Mouse (Mus musculus) adrenal gland, postnatal 25 days (tissue): ENCODE results near the gene Creb1. TPM values are rescaled to one million over a fixed set of nuclear protein-coding genes. Genes with fewer than 3 reads are reported as not detected.

ENCODE experiments used
- DNase-seq: peaks from one replicate; pipeline ENCODE4 v3.0.0; 2021; ENCODE audit warnings: mixed read lengths
- long read RNA-seq: library from polyadenylated mRNA; stranded (forward); transcript quantifications from one replicate; pipeline ENCODE4 v2.0.0, GENCODE M21; 2021
- total RNA-seq: library from RNA; stranded (reverse); gene quantifications from 2 replicates; pipeline ENCODE4 v1.2.3, GENCODE M21; 2021

Gene Creb1
- total RNA-seq, result 42.5 and 54.2 TPM in 2 replicates
- long read RNA-seq, partial matches to known transcripts, result 2 of 12 reads
- long read RNA-seq, other reads (novel, unspliced or antisense), result 9 of 12 reads

GRCm38 (mm10) chr1:64532589-64533470 lies at the start of gene Creb1:
Creb1 (plus strand) TSS chr1:64532645.
- DNase-seq, result peak; percentile 99

GRCm38 (mm10) chr1:64488521-64489029 lies 43.9 kb upstream of the Creb1 start:
- no peak for DNase-seq

GRCm38 (mm10) chr1:64496803-64497202 lies 35.6 kb upstream of the Creb1 start:
- DNase-seq, result no peak

GRCm38 (mm10) chr1:64501382-64502140 lies 30.9 kb upstream of the Creb1 start:
- no peak for DNase-seq

- DNase-seq, result no peak
Observed at GRCm38 (mm10) chr1:64508479-64509096, 23.9 kb upstream of the Creb1 start.

- no peak for DNase-seq
Observed at GRCm38 (mm10) chr1:64509678-64510077, 22.8 kb upstream of the Creb1 start.

GRCm38 (mm10) chr1:64514184-64514583 lies 18.3 kb upstream of the Creb1 start:
- no peak for DNase-seq

GRCm38 (mm10) chr1:64516593-64516992 lies 15.9 kb upstream of the Creb1 start:
- no peak for DNase-seq

- no peak for DNase-seq
Observed at GRCm38 (mm10) chr1:64518480-64518879, 14.0 kb upstream of the Creb1 start.

- DNase-seq, result no peak
Observed at GRCm38 (mm10) chr1:64519345-64519744, 13.1 kb upstream of the Creb1 start.

- DNase-seq, result no peak
Observed at GRCm38 (mm10) chr1:64519901-64520300, 12.5 kb upstream of the Creb1 start.

GRCm38 (mm10) chr1:64521734-64522133 lies 10.7 kb upstream of the Creb1 start:
- no peak for DNase-seq

- no peak for DNase-seq
Observed at GRCm38 (mm10) chr1:64522637-64523036, 9.8 kb upstream of the Creb1 start.

- DNase-seq, result no peak
Observed at GRCm38 (mm10) chr1:64523117-64523516, 9.3 kb upstream of the Creb1 start.

GRCm38 (mm10) chr1:64524661-64525060 lies 7.8 kb upstream of the Creb1 start:
- no peak for DNase-seq

GRCm38 (mm10) chr1:64527626-64528025 lies 4.8 kb upstream of the Creb1 start:
- no peak for DNase-seq

- DNase-seq, result no peak
Observed at GRCm38 (mm10) chr1:64529781-64530315, 2.6 kb upstream of the Creb1 start.

GRCm38 (mm10) chr1:64531548-64531947 lies 897 bp upstream of the Creb1 start:
- no peak for DNase-seq

GRCm38 (mm10) chr1:64532067-64532523 lies 350 bp upstream of the Creb1 start:
- DNase-seq, result no peak

- DNase-seq, result peak; percentile 54
Observed at GRCm38 (mm10) chr1:64533471-64534443, 1.3 kb downstream of the Creb1 start.

GRCm38 (mm10) chr1:64538837-64539367 lies 6.5 kb downstream of the Creb1 start:
- DNase-seq, result no peak
